In the genomic region with DNA sequence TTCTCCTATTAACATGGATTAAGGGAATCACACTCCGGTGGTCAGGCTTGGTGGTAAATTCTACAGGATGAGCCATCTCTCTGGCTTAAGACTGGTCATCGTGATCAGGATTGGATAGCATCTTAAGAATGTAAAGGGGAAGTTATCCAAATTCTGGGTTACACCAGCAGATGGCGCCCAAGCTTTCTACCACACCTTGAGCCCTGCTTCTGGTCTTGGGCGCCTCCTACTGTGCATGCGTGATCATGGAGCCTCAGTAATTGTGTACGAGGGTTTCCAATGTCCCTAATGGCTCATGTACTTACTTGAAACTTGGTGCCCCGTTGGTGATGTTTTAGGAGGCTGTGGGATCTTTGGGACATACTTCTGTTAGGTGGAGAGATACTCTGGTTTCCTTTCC, we compare ENCODE assay signal across 9 mouse cellular contexts. TPM values are rescaled to one million over a fixed set of nuclear protein-coding genes. Genes with fewer than 3 reads are reported as not detected.
DNase-seq lines count a peak whose midpoint lies in the region; ATAC-seq and TF ChIP-seq lines count a peak whose summit lies in the region.
"Had no signal": no experiment of that assay in that cellular context is flagged by ENCODE, and none has a peak within 500 bp of the region (broad histone marks: within the 10 kb centered on the region; RNA-seq: fewer than 3 reads in every experiment).

No protein-coding gene starts in this region.

- H3K4me1 ChIP-seq in ES-Bruce4 (ENCODE audit: control insufficient read depth, insufficient read depth, low read length) = no peaks in the 10 kb centered on the region
- H3K4me1 ChIP-seq in forebrain, embryonic 12.5 days = peaks cover 8% of the 10 kb centered on the region
- H3K4me1 ChIP-seq in lung, adult 2 months (ENCODE audit: control insufficient read depth, insufficient read depth, low read length) = no peaks in the 10 kb centered on the region
- H3K4me1 ChIP-seq: heart, embryonic 15.5 days had no signal

- H3K36me3 ChIP-seq in ES-Bruce4 (ENCODE audit: control insufficient read depth, insufficient read depth, low read length, poor library complexity, severe bottlenecking) = peaks cover 13% of the 10 kb centered on the region
- peaks cover 7% of the 10 kb centered on the region; the same call in 1 of the 2 replicates for H3K36me3 ChIP-seq in forebrain, embryonic 12.5 days (replicated peaks)

- no peaks in the 10 kb centered on the region for H3K27me3 ChIP-seq in ES-Bruce4 (ENCODE audit: control insufficient read depth, insufficient read depth, low read length, poor library complexity, severe bottlenecking)
- H3K27me3 ChIP-seq in forebrain, embryonic 12.5 days = no peaks in the 10 kb centered on the region
- H3K27me3 ChIP-seq: heart, embryonic 15.5 days had no signal

- no peak overlapping the region for H3K9ac ChIP-seq in ES-Bruce4 (ENCODE audit: low read depth, poor library complexity, severe bottlenecking)
- no peak overlapping the region for H3K9ac ChIP-seq in forebrain, embryonic 12.5 days
- H3K9ac ChIP-seq: heart, embryonic 15.5 days had no signal

- H3K9me3 ChIP-seq in ES-Bruce4 (replicated peaks; ENCODE audit: control insufficient read depth, insufficient read depth, low read length, poor library complexity, severe bottlenecking) = no peaks in the 10 kb centered on the region
- no peaks in the 10 kb centered on the region for H3K9me3 ChIP-seq in forebrain, embryonic 12.5 days
- H3K9me3 ChIP-seq: heart, embryonic 15.5 days had no signal

- ATAC-seq in forebrain, embryonic 12.5 days (ENCODE audit: low FRiP score) = peak; percentile 49; the same call in 1 of the 2 replicates

- peak; percentile 100 for TF ChIP-seq CTCF in ES-Bruce4 (IDR thresholded peaks at IDR 0.05; ENCODE audit: low read depth, low read length)
- TF ChIP-seq CTCF in lung, adult 2 months (IDR thresholded peaks at IDR 0.05; ENCODE audit: insufficient read depth, low read length) = peak; percentile 99

- DNase-seq in c-Kit-positive CD71-negative TER-119-negative erythroid progenitor cells, embryonic 14.5 days (ENCODE audit: low read depth) = peak; percentile 95
- DNase-seq in heart, postnatal 36 days = peak; percentile 86 to 90
- peak; percentile 62 to 93 for DNase-seq in layer of hippocampus, adult 18-20 months (ENCODE audit: low spot score in 2 of 2)
- DNase-seq in lung, adult 2 months = peak; percentile 84
- peak; percentile 64 for DNase-seq in retina, adult 2 months (ENCODE audit: low read depth, low spot score)
- DNase-seq in thymus, postnatal 14 days = peak; percentile 90

- no peak for TF ChIP-seq EP300 in ES-Bruce4 (IDR thresholded peaks at IDR 0.05; ENCODE audit: insufficient read depth, low read depth, low read length)

- H3K4me3 ChIP-seq in ES-Bruce4 (ENCODE audit: low read depth, low read length) = no peak overlapping the region
- H3K4me3 ChIP-seq in forebrain, embryonic 12.5 days (replicated peaks) = no peak overlapping the region
- H3K4me3 ChIP-seq in lung, adult 2 months (replicated peaks; ENCODE audit: extremely low read depth, low read depth, low read length) = no peak overlapping the region
- H3K4me3 ChIP-seq: heart, embryonic 15.5 days had no signal

- no peak overlapping the region for H3K4me2 ChIP-seq in forebrain, embryonic 12.5 days
- H3K4me2 ChIP-seq: heart, embryonic 15.5 days had no signal

- no peak overlapping the region for H3K27ac ChIP-seq in ES-Bruce4 (ENCODE audit: insufficient read depth, low read length)
- no peak overlapping the region for H3K27ac ChIP-seq in forebrain, embryonic 12.5 days
- H3K27ac ChIP-seq: heart, embryonic 15.5 days had no signal

- TF ChIP-seq POLR2A in ES-Bruce4 (IDR thresholded peaks at IDR 0.05; ENCODE audit: insufficient read depth, low read length) = no peak
- TF ChIP-seq POLR2A in lung, adult 2 months (IDR thresholded peaks at IDR 0.05; ENCODE audit: borderline replicate concordance, extremely low read depth, low read depth, low read length) = peak; percentile 22; the same call in 1 of the 2 replicates

- WGBS in forebrain, embryonic 12.5 days = 11% methylated on average over 7 of the region's 7 CpGs
- 8% methylated on average over 7 of the region's 7 CpGs for WGBS in lung, adult 2 months

- intact Hi-C loops in heart, postnatal 36 days (cut with DNase I) = loop anchor here (1.0 kb wide), 1 partner anchor 24 kb away; no protein-coding TSS in a partner anchor

RNA-seq across cellular contexts. Expression of a gene that starts 20.1 kb away (rescaled TPM):
- polyA plus RNA-seq in ES-Bruce4 (2011; ENCODE audit: insufficient read depth, insufficient read length, low read depth, missing spikeins) = 73.4 and 74.4 TPM in 2 replicates
- polyA plus RNA-seq in forebrain, embryonic 12.5 days (2016; fragmentation: Nextera tagmentation; extraction: Ambion mirVana) = 33.0 and 35.7 TPM in 2 replicates
- 10 to 100 TPM; 22.9 to 24.4 TPM for total RNA-seq in heart, postnatal 36 days (2021)
- 10 to 100 TPM; 28.2 to 29.2 TPM for total RNA-seq in layer of hippocampus, adult 18-20 months (2021)
- 21.7 and 27.8 TPM in 2 replicates for polyA plus RNA-seq in lung, adult 2 months (2012; rRNA removed)

RNA-seq across cellular contexts. Expression of a gene that starts 23.7 kb away (rescaled TPM):
- 23.4 and 26.6 TPM in 2 replicates for polyA plus RNA-seq in ES-Bruce4 (2011; ENCODE audit: insufficient read depth, insufficient read length, low read depth, missing spikeins)
- polyA plus RNA-seq in forebrain, embryonic 12.5 days (2016; fragmentation: Nextera tagmentation; extraction: Ambion mirVana) = 37.9 TPM in 2 replicates
- 100 to 1,000 TPM; 324 to 329 TPM for total RNA-seq in heart, postnatal 36 days (2021)
- total RNA-seq in layer of hippocampus, adult 18-20 months (2021) = 10 to 100 TPM; 75.3 to 76.5 TPM
- polyA plus RNA-seq in lung, adult 2 months (2012; rRNA removed) = 132 and 150 TPM in 2 replicates
